Mouse (Mus musculus): Measurements from ENCODE around the gene Pde8b. TPM values are rescaled to one million over a fixed set of nuclear protein-coding genes. Genes with fewer than 3 reads are reported as not detected.
A peak's percentile ranks its signal among the peaks of the same experiment; 100 is the strongest.

Pde8b gene
- total RNA-seq, 1 experiment, result 0.40 TPM

DNA sequence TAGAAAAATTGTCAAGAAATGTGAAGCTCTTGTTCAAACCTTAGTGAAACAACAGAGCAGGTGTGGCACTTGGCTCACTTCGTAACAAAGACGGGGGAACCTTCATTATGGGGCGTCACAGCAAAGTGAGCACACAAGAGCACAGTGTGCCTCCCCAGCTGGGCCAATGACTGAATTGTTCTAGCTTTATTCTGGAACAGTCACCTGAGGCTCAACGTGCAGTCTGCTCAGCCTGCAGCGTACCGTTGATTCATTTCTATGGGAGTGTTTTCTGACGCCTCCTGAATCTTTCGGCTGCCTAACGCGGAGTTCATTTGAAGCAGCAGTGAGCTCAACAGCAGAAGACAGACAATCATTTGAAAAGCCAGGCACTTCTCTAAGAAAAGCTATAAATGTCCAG is 154.3 kb downstream of the Pde8b start:
- no peaks in the 10 kb centered on the region for H3K36me3 ChIP-seq (ENCODE audit: control insufficient read depth, insufficient read depth, low read length, poor library complexity, severe bottlenecking)
- H3K4me1 ChIP-seq (ENCODE audit: control insufficient read depth in 2 of 2, insufficient read depth in 2 of 2, low read length in 2 of 2, poor library complexity in 1 of 2), result no peaks in the 10 kb centered on the region
- TF ChIP-seq HCFC1 (IDR thresholded peaks at IDR 0.05; ENCODE audit: borderline replicate concordance, insufficient read depth, low read length) (no peak), ZC3H11A (IDR thresholded peaks at IDR 0.05; ENCODE audit: borderline replicate concordance, low read depth, low read length) (no peak), MAFK (IDR thresholded peaks at IDR 0.05; ENCODE audit: insufficient read depth, low read depth, low read length) (no peak), ZNF384 (IDR thresholded peaks at IDR 0.05; ENCODE audit: low read depth, low read length) (no peak), CHD2 (IDR thresholded peaks at IDR 0.05; ENCODE audit: low read depth, low read length) (no peak)
- in situ Hi-C loops (cut with MboI; ENCODE audit: low sequenced_read_pairs in 2 of 2, unreplicated experiment in 2 of 2), result no loop called here
- no peak overlapping the region for H3K9ac ChIP-seq (ENCODE audit: insufficient read depth, low read depth, low read length, poor library complexity, severe bottlenecking)
- no peaks in the 10 kb centered on the region for H3K9me3 ChIP-seq (ENCODE audit: control insufficient read depth, insufficient read depth, low read depth, low read length)
- H3K27ac ChIP-seq (ENCODE audit: insufficient read depth, low read depth, low read length, poor library complexity, severe bottlenecking), result no peak overlapping the region
- no peak overlapping the region for H3K4me3 ChIP-seq (ENCODE audit: insufficient read depth in 1 of 2, low read depth in 1 of 2, low read length in 2 of 2, poor library complexity in 1 of 2, severe bottlenecking in 1 of 2)
- no peak for DNase-seq (ENCODE audit: low read depth, low spot score)

DNA sequence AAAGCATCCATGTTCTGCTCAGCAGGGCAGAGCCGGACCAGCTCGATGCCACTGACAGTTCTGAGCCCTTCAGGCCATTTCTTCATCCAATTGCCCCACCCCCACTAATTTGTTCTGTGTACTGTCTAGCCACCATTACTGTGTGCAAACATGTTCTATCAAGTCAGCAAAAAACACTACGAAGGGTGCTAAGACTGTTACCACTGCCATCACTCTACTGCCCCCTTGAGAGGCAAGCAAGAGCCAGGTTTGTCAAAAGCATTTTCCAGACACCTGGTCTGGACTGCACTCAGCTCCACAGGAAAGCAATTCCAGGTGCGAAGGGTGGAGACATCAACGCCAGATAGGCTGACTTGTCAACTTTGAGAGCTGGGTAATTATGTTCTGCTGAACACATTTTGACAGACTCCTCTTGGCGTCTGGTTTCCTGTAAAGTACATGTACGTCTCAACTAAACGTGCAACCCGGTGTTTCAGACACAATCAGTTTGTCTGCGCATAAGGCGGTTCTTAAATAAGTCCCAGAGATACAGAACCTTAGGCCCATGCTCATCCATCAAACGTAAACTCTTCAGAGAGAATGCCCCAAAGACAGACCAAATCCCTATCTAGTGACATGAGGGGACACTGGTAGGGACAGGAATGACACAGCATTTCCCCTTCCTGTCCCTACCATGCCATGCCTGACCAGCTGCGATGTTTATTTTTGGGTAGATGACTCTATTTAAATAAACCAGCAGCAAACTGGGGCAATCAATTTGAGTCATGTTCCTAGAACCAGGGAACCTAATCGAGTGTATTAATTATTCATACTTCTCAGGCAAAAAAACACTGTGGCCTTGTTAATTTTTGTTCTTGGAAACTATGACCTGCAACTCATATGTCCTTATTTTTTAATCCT is 158.3 kb downstream of the Pde8b start:
- no peak overlapping the region for H3K27ac ChIP-seq (ENCODE audit: insufficient read depth, low read depth, low read length, poor library complexity, severe bottlenecking)
- H3K4me1 ChIP-seq (ENCODE audit: control insufficient read depth in 2 of 2, insufficient read depth in 2 of 2, low read length in 2 of 2, poor library complexity in 1 of 2), result no peaks in the 10 kb centered on the region
- TF ChIP-seq HCFC1 (IDR thresholded peaks at IDR 0.05; ENCODE audit: borderline replicate concordance, insufficient read depth, low read length) (no peak), MAFK (IDR thresholded peaks at IDR 0.05; ENCODE audit: insufficient read depth, low read depth, low read length) (0 out of 2 replicates have a peak, but pooled peaks have one; percentile 29), CHD2 (IDR thresholded peaks at IDR 0.05; ENCODE audit: low read depth, low read length) (no peak)
- H3K9me3 ChIP-seq (ENCODE audit: control insufficient read depth, insufficient read depth, low read depth, low read length), result no peaks in the 10 kb centered on the region
- no peak overlapping the region for H3K9ac ChIP-seq (ENCODE audit: insufficient read depth, low read depth, low read length, poor library complexity, severe bottlenecking)
- no peak for DNase-seq (ENCODE audit: low read depth, low spot score)
- in situ Hi-C loops (cut with MboI; ENCODE audit: low sequenced_read_pairs in 2 of 2, unreplicated experiment in 2 of 2), result no loop called here
- no peaks in the 10 kb centered on the region for H3K36me3 ChIP-seq (ENCODE audit: control insufficient read depth, insufficient read depth, low read length, poor library complexity, severe bottlenecking)
- no peak overlapping the region for H3K4me3 ChIP-seq (ENCODE audit: insufficient read depth in 1 of 2, low read depth in 1 of 2, low read length in 2 of 2, poor library complexity in 1 of 2, severe bottlenecking in 1 of 2)

DNA sequence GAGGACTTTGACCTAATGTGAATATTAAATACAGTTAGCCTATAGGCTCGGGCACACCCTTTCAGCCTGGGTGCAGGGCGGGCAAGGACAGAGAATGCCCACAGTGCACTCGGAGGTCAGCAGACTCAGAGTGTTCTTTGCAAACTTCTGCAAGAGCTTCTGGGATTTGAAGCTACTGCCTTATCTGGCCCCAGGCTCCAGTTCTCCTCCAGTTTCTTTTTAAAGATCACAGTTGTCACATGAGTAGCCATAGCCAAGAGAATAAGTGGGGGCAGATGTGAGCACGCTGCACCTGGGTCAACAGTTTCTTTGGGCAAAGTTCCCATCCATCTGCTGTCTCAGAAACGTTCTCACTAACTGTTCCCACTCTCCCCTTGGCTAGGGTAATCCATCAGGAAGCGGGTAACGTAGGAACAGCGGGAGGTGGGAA is 162.8 kb downstream of the Pde8b start:
- H3K9ac ChIP-seq (ENCODE audit: insufficient read depth, low read depth, low read length, poor library complexity, severe bottlenecking), result no peak overlapping the region
- no peak overlapping the region for H3K4me3 ChIP-seq (ENCODE audit: insufficient read depth in 1 of 2, low read depth in 1 of 2, low read length in 2 of 2, poor library complexity in 1 of 2, severe bottlenecking in 1 of 2)
- no peak for TF ChIP-seq HCFC1 (IDR thresholded peaks at IDR 0.05; ENCODE audit: borderline replicate concordance, insufficient read depth, low read length)
- TF ChIP-seq ZNF384 (IDR thresholded peaks at IDR 0.05; ENCODE audit: low read depth, low read length), result no peak
- in situ Hi-C loops (cut with MboI; ENCODE audit: low sequenced_read_pairs in 2 of 2, unreplicated experiment in 2 of 2), result no loop called here
- DNase-seq (ENCODE audit: low read depth, low spot score), result no peak
- no peaks in the 10 kb centered on the region for H3K36me3 ChIP-seq (ENCODE audit: control insufficient read depth, insufficient read depth, low read length, poor library complexity, severe bottlenecking)
- no peak overlapping the region for H3K27ac ChIP-seq (ENCODE audit: insufficient read depth, low read depth, low read length, poor library complexity, severe bottlenecking)
- no peaks in the 10 kb centered on the region for H3K9me3 ChIP-seq (ENCODE audit: control insufficient read depth, insufficient read depth, low read depth, low read length)
- H3K4me1 ChIP-seq (ENCODE audit: control insufficient read depth in 2 of 2, insufficient read depth in 2 of 2, low read length in 2 of 2, poor library complexity in 1 of 2), result no peaks in the 10 kb centered on the region

DNA sequence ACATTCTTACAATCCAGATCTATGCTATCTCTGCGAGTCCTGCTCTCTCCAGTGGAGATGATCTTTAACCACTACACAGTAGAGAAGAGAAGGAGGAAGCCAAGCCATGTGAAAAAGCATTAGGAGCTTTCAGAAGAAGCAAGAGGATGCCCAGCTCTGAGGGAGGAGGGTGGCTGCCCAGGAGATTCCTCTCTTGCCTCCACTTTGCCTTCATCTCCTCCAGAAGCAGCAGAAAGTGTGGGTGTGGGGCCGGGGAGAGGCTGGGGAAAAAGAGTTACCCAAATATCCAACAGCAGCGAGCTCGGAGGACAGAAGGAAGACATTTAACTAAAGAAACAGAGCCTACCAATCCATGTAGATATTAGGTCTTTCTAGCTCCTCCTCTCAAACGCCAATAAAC is 164.1 kb downstream of the Pde8b start:
- TF ChIP-seq HCFC1 (IDR thresholded peaks at IDR 0.05; ENCODE audit: borderline replicate concordance, insufficient read depth, low read length) (no peak), CHD2 (IDR thresholded peaks at IDR 0.05; ENCODE audit: low read depth, low read length) (no peak), MAFK (IDR thresholded peaks at IDR 0.05; ENCODE audit: insufficient read depth, low read depth, low read length) (no peak), ZNF384 (IDR thresholded peaks at IDR 0.05; ENCODE audit: low read depth, low read length) (no peak), ZC3H11A (IDR thresholded peaks at IDR 0.05; ENCODE audit: borderline replicate concordance, low read depth, low read length) (no peak)
- Histone ChIP-seq H3K4me1 (ENCODE audit: control insufficient read depth in 2 of 2, insufficient read depth in 2 of 2, low read length in 2 of 2, poor library complexity in 1 of 2) (no peaks in the 10 kb centered on the region), H3K9me3 (ENCODE audit: control insufficient read depth, insufficient read depth, low read depth, low read length) (no peaks in the 10 kb centered on the region), H3K36me3 (ENCODE audit: control insufficient read depth, insufficient read depth, low read length, poor library complexity, severe bottlenecking) (no peaks in the 10 kb centered on the region), H3K4me3 (ENCODE audit: insufficient read depth in 1 of 2, low read depth in 1 of 2, low read length in 2 of 2, poor library complexity in 1 of 2, severe bottlenecking in 1 of 2) (no peak overlapping the region), H3K27ac (ENCODE audit: insufficient read depth, low read depth, low read length, poor library complexity, severe bottlenecking) (no peak overlapping the region), H3K9ac (ENCODE audit: insufficient read depth, low read depth, low read length, poor library complexity, severe bottlenecking) (no peak overlapping the region)
- DNase-seq (ENCODE audit: low read depth, low spot score), result no peak
- in situ Hi-C loops (cut with MboI; ENCODE audit: low sequenced_read_pairs in 2 of 2, unreplicated experiment in 2 of 2), result no loop called here
